ENCODE assay signal across 8 mouse cellular contexts in the genomic region with DNA sequence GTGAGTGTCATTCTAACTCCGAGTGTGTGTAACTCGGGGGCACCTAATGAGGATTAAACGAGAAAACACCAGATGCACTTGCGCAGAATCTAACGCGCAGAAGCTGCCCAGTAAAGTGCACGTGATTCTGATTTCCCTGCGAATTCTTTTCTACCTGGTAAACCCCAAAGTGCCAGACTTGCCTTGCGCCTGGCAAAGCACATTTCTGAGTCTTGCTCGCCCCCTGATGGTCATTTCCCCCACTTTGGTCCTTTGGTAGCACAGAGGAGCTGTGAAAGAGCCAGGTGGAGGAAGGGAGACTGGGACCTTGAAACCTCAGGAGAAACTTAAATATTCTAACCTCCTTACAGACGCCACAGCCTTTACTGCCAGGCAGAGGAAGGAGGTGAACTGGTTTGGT. TPM values are rescaled to one million over a fixed set of nuclear protein-coding genes. Genes with fewer than 3 reads are reported as not detected.
DNase-seq lines count a peak whose midpoint lies in the region; ATAC-seq and TF ChIP-seq lines count a peak whose summit lies in the region.

No protein-coding gene starts in this region.

- TF ChIP-seq POLR2A in small intestine, adult 2 months (IDR thresholded peaks at IDR 0.05; ENCODE audit: low read depth, low read length) = no peak

- no peaks in the 10 kb centered on the region for H3K27me3 ChIP-seq in hindbrain, postnatal 0 days (ENCODE audit: insufficient read depth, low read length)
- no peaks in the 10 kb centered on the region for H3K27me3 ChIP-seq in small intestine, adult 2 months (ENCODE audit: control insufficient read depth, insufficient read depth, low read length)

- no peak overlapping the region for H3K27ac ChIP-seq in hindbrain, postnatal 0 days
- H3K27ac ChIP-seq in small intestine, adult 2 months (ENCODE audit: insufficient read depth, low read depth, low read length) = no peak overlapping the region

- H3K4me2 ChIP-seq in hindbrain, postnatal 0 days (ENCODE audit: low read depth, low read length) = peak overlapping the region; percentile 49

- peak; percentile 88 for ATAC-seq in hindbrain, postnatal 0 days

- H3K4me1 ChIP-seq in hindbrain, postnatal 0 days (ENCODE audit: insufficient read depth, low read length) = no peaks in the 10 kb centered on the region
- H3K4me1 ChIP-seq in small intestine, adult 2 months (ENCODE audit: control insufficient read depth, insufficient read depth, insufficient read length, low read length) = no peaks in the 10 kb centered on the region

- peak; percentile 54 for DNase-seq in adrenal gland, adult 2 months
- peak; percentile 88 to 90 for DNase-seq in cerebellum, postnatal 10 days
- DNase-seq in frontal cortex, adult 2 months (ENCODE audit: extremely low spot score in 1 of 2, low spot score in 1 of 2) = peak; percentile 67 to 95
- DNase-seq in hindbrain, postnatal 0 days (ENCODE audit: low spot score) = peak; percentile 92
- peak; percentile 77 to 78 for DNase-seq in layer of hippocampus, postnatal 36 days
- peak; percentile 39 to 64 for DNase-seq in lung, postnatal 4 days
- no peak for DNase-seq in B cell, adult 2 months

- no peak overlapping the region for H3K9ac ChIP-seq in hindbrain, postnatal 0 days (replicated peaks; ENCODE audit: low read length)

- WGBS in hindbrain, postnatal 0 days = 10% methylated on average over 11 of the region's 11 CpGs
- WGBS in small intestine, adult 2 months = 16% methylated on average over 11 of the region's 11 CpGs

- TF ChIP-seq CTCF in hindbrain, postnatal 0 days (IDR thresholded peaks at IDR 0.05; ENCODE audit: low read depth) = peak; percentile 88
- 0 out of 2 replicates have a peak, but pooled peaks have one; percentile 17 for TF ChIP-seq CTCF in small intestine, adult 2 months (IDR thresholded peaks at IDR 0.05; ENCODE audit: extremely low read depth, insufficient read length, insufficient replicate concordance, low read depth, low read length)

- H3K4me3 ChIP-seq in hindbrain, postnatal 0 days (ENCODE audit: low read length) = 0 out of 2 replicates have a peak overlapping the region, but pooled peaks have one; percentile 8
- no peak overlapping the region for H3K4me3 ChIP-seq in small intestine, adult 2 months (ENCODE audit: low read depth, low read length)

- H3K9me3 ChIP-seq in hindbrain, postnatal 0 days (ENCODE audit: low read length) = no peaks in the 10 kb centered on the region

- H3K36me3 ChIP-seq in hindbrain, postnatal 0 days (ENCODE audit: insufficient read depth, low read length) = no peaks in the 10 kb centered on the region
- H3K36me3 ChIP-seq in small intestine, adult 2 months (ENCODE audit: control insufficient read depth, insufficient read depth, low read length) = no peaks in the 10 kb centered on the region

RNA-seq across cellular contexts. Expression of gene Prickle2, which starts 37.6 kb away (rescaled TPM):
- 10 to 100 TPM in 1 of 2 experiments, 1 to 10 TPM in 1; 5.0 to 11.1 TPM for total RNA-seq in adrenal gland, adult 2 months (2021)
- 1.8 and 2.4 TPM in 2 replicates for polyA plus RNA-seq in adrenal gland, adult 2 months (2012; rRNA removed)
- 53.5 and 57.3 TPM in 2 replicates for polyA plus RNA-seq in frontal cortex, adult 2 months (2012; rRNA removed)
- 37.7 and 38.7 TPM in 2 replicates for total RNA-seq in hindbrain, postnatal 0 days (2014; rRNA removed)
- polyA plus RNA-seq in hindbrain, postnatal 0 days (2015; fragmentation: Nextera tagmentation; extraction: Ambion mirVana) = 11.3 and 11.6 TPM in 2 replicates
- 100 to 1,000 TPM; 199 to 212 TPM for total RNA-seq in layer of hippocampus, postnatal 36 days (2021)
- 1.2 and 1.6 TPM in 2 replicates for polyA plus RNA-seq in small intestine, adult 2 months (2012; rRNA removed)

Comparison
In these comparisons a context has a peak if more than half of its experiments do, and no peak if none do; other contexts are left out.
1. DNase-seq: peak in adrenal gland, adult 2 months (single experiment), cerebellum, postnatal 10 days (2 of 2), frontal cortex, adult 2 months (2 of 2), hindbrain, postnatal 0 days (single experiment), layer of hippocampus, postnatal 36 days (2 of 2) and lung, postnatal 4 days (2 of 2); none in B cell, adult 2 months (0 of 2).